Mouse (Mus musculus) right cerebral cortex, postnatal 36 days (tissue): ENCODE measurements around the gene Mtch1.

ENCODE experiments used
- DNase-seq, 2 experiments: peaks; one replicate each; pipeline ENCODE4 v3.0.0; 2022; ENCODE audit warnings: low spot score in 2 of 2, mixed read lengths in 1 of 2

The Mtch1 gene

GRCm38 (mm10) chr17:29305871-29306270, 41.9 kb downstream of the Mtch1 start:
- DNase-seq = no peak

GRCm38 (mm10) chr17:29305058-29305806, 42.5 kb downstream of the Mtch1 start:
- no peak for DNase-seq

GRCm38 (mm10) chr17:29304376-29305057, 43.2 kb downstream of the Mtch1 start:
- no peak for DNase-seq

GRCm38 (mm10) chr17:29303856-29304255, 43.9 kb downstream of the Mtch1 start:
- DNase-seq = no peak

- no peak for DNase-seq
These were observed 44.6 kb downstream of the Mtch1 start for GRCm38 (mm10) chr17:29303087-29303486.

GRCm38 (mm10) chr17:29302149-29302548, 45.6 kb downstream of the Mtch1 start:
- no peak for DNase-seq

GRCm38 (mm10) chr17:29301421-29301820, 46.3 kb downstream of the Mtch1 start:
- DNase-seq = no peak

GRCm38 (mm10) chr17:29300926-29301325, 46.8 kb downstream of the Mtch1 start:
- DNase-seq = no peak

GRCm38 (mm10) chr17:29299282-29299681, 48.5 kb downstream of the Mtch1 start:
- no peak for DNase-seq

GRCm38 (mm10) chr17:29297813-29298212, 49.9 kb downstream of the Mtch1 start:
- no peak for DNase-seq

- no peak for DNase-seq
These were observed 50.4 kb downstream of the Mtch1 start for GRCm38 (mm10) chr17:29297321-29297720.

GRCm38 (mm10) chr17:29295835-29296234, 51.9 kb downstream of the Mtch1 start:
- DNase-seq = no peak

GRCm38 (mm10) chr17:29293807-29294605, 53.7 kb downstream of the Mtch1 start:
- no peak for DNase-seq

- no peak for DNase-seq
These were observed 54.7 kb downstream of the Mtch1 start for GRCm38 (mm10) chr17:29292996-29293395.

GRCm38 (mm10) chr17:29291793-29292192, 55.9 kb downstream of the Mtch1 start:
- DNase-seq = no peak

- DNase-seq = no peak
These were observed 65.3 kb downstream of the Mtch1 start for GRCm38 (mm10) chr17:29282216-29282952.
